Mouse (Mus musculus): ENCODE results near the gene Lamtor1. TPM values are rescaled to one million over a fixed set of nuclear protein-coding genes. Genes with fewer than 3 reads are reported as not detected.

Gene Lamtor1
- total RNA-seq, 1 experiment = 106 TPM

DNA sequence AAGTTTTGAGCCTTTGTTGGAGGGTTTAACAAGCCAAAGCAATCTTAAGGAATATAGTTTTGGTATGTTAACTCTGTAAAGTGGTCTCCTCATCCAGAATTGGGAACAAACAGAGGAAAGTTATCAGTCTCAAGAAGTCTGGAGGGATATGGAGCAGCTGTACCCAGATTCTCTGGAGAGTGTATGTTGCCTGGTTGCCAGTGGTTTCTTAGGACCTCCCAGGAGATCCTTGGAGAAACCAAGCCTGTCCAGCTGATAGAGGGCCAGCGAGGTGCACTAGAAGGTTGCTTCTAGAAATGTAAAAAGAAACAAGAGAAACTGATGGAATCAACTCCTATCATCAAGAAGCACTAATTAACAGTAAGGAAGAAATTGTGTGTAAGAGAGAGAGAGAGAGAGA lies 45.9 kb downstream of the Lamtor1 start:
- Histone ChIP-seq H3K4me1 (ENCODE audit: control insufficient read depth in 2 of 2, insufficient read depth in 2 of 2, low read length in 2 of 2, poor library complexity in 1 of 2) (peaks cover 0 to 7% of the 10 kb centered on the region in 2 experiments; a peak in 3 of 4 replicates), H3K36me3 (ENCODE audit: control insufficient read depth, insufficient read depth, low read length, poor library complexity, severe bottlenecking) (no peaks in the 10 kb centered on the region), H3K9me3 (ENCODE audit: control insufficient read depth, insufficient read depth, low read depth, low read length) (no peaks in the 10 kb centered on the region), H3K27ac (ENCODE audit: insufficient read depth, low read depth, low read length, poor library complexity, severe bottlenecking) (no peak overlapping the region), H3K9ac (ENCODE audit: insufficient read depth, low read depth, low read length, poor library complexity, severe bottlenecking) (no peak overlapping the region), H3K4me3 (ENCODE audit: insufficient read depth in 1 of 2, low read depth in 1 of 2, low read length in 2 of 2, poor library complexity in 1 of 2, severe bottlenecking in 1 of 2) (no peak overlapping the region)
- in situ Hi-C loops (cut with MboI; ENCODE audit: low sequenced_read_pairs in 2 of 2, unreplicated experiment in 2 of 2) = no loop called here
- DNase-seq (ENCODE audit: low read depth, low spot score) = no peak
- no peak for TF ChIP-seq ZC3H11A (IDR thresholded peaks at IDR 0.05; ENCODE audit: borderline replicate concordance, low read depth, low read length)
- TF ChIP-seq CHD2 (IDR thresholded peaks at IDR 0.05; ENCODE audit: low read depth, low read length) = no peak
- no peak for TF ChIP-seq ZNF384 (IDR thresholded peaks at IDR 0.05; ENCODE audit: low read depth, low read length)
- TF ChIP-seq HCFC1 (IDR thresholded peaks at IDR 0.05; ENCODE audit: borderline replicate concordance, insufficient read depth, low read length) = no peak
- TF ChIP-seq MAFK (IDR thresholded peaks at IDR 0.05; ENCODE audit: insufficient read depth, low read depth, low read length) = no peak

DNA sequence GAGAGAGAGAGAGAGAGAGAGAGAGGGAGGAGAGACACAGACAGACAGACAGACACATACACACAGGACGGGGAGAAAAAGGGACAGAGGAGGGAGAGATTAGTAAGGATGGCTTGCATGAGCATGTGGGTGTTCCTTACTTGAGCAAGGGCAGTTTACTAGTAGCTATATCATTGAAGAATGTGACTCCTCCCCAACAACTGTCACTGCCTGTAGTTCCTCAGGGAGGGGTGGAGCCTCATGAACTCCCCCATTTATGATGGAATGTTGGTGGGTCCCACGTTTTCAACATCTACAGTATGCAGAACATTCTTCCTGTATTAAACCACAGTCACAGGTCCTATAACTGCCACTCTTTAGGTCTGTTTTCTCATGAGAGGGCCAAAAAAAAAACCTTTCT lies 46.4 kb downstream of the Lamtor1 start:
- Histone ChIP-seq H3K36me3 (ENCODE audit: control insufficient read depth, insufficient read depth, low read length, poor library complexity, severe bottlenecking) (no peaks in the 10 kb centered on the region), H3K9me3 (ENCODE audit: control insufficient read depth, insufficient read depth, low read depth, low read length) (no peaks in the 10 kb centered on the region), H3K27ac (ENCODE audit: insufficient read depth, low read depth, low read length, poor library complexity, severe bottlenecking) (no peak overlapping the region), H3K4me3 (ENCODE audit: insufficient read depth in 1 of 2, low read depth in 1 of 2, low read length in 2 of 2, poor library complexity in 1 of 2, severe bottlenecking in 1 of 2) (no peak overlapping the region), H3K9ac (ENCODE audit: insufficient read depth, low read depth, low read length, poor library complexity, severe bottlenecking) (no peak overlapping the region), H3K4me1 (ENCODE audit: control insufficient read depth in 2 of 2, insufficient read depth in 2 of 2, low read length in 2 of 2, poor library complexity in 1 of 2) (peaks cover 0 to 10% of the 10 kb centered on the region in 2 experiments; a peak in 3 of 4 replicates)
- in situ Hi-C loops (cut with MboI; ENCODE audit: low sequenced_read_pairs in 2 of 2, unreplicated experiment in 2 of 2) = no loop called here
- no peak for TF ChIP-seq CHD2 (IDR thresholded peaks at IDR 0.05; ENCODE audit: low read depth, low read length)
- no peak for TF ChIP-seq ZC3H11A (IDR thresholded peaks at IDR 0.05; ENCODE audit: borderline replicate concordance, low read depth, low read length)
- no peak for TF ChIP-seq MAFK (IDR thresholded peaks at IDR 0.05; ENCODE audit: insufficient read depth, low read depth, low read length)
- TF ChIP-seq HCFC1 (IDR thresholded peaks at IDR 0.05; ENCODE audit: borderline replicate concordance, insufficient read depth, low read length) = no peak
- no peak for TF ChIP-seq ZNF384 (IDR thresholded peaks at IDR 0.05; ENCODE audit: low read depth, low read length)
- no peak for DNase-seq (ENCODE audit: low read depth, low spot score)

DNA sequence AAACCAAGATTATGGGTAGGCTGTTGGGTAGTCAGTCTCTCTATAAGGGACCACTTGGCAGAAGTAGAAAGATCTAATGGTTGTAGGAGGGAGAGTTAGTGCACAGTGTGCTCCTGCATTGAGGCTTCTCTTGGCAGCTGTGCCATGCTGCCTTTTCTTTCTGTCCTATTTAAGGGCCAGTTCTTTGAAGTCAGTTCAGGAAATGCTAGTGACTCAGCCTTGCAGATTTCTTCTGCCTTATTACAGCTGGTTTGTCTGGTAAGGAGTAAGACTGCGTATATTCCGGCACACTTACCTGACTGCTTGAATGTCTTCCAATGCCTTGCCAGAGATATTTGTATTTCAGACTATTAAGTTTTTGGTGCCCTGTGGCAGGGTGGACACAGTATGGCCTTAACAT lies 48.5 kb downstream of the Lamtor1 start:
- no peak overlapping the region for H3K4me3 ChIP-seq (ENCODE audit: insufficient read depth in 1 of 2, low read depth in 1 of 2, low read length in 2 of 2, poor library complexity in 1 of 2, severe bottlenecking in 1 of 2)
- H3K4me1 ChIP-seq (ENCODE audit: control insufficient read depth in 2 of 2, insufficient read depth in 2 of 2, low read length in 2 of 2, poor library complexity in 1 of 2) = peaks cover 0 to 10% of the 10 kb centered on the region in 2 experiments; a peak in 3 of 4 replicates
- H3K9me3 ChIP-seq (ENCODE audit: control insufficient read depth, insufficient read depth, low read depth, low read length) = no peaks in the 10 kb centered on the region
- TF ChIP-seq ZNF384 (IDR thresholded peaks at IDR 0.05; ENCODE audit: low read depth, low read length) = no peak
- no peak overlapping the region for H3K27ac ChIP-seq (ENCODE audit: insufficient read depth, low read depth, low read length, poor library complexity, severe bottlenecking)
- no peaks in the 10 kb centered on the region for H3K36me3 ChIP-seq (ENCODE audit: control insufficient read depth, insufficient read depth, low read length, poor library complexity, severe bottlenecking)
- H3K9ac ChIP-seq (ENCODE audit: insufficient read depth, low read depth, low read length, poor library complexity, severe bottlenecking) = no peak overlapping the region
- in situ Hi-C loops (cut with MboI; ENCODE audit: low sequenced_read_pairs in 2 of 2, unreplicated experiment in 2 of 2) = no loop called here
- no peak for DNase-seq (ENCODE audit: low read depth, low spot score)

DNA sequence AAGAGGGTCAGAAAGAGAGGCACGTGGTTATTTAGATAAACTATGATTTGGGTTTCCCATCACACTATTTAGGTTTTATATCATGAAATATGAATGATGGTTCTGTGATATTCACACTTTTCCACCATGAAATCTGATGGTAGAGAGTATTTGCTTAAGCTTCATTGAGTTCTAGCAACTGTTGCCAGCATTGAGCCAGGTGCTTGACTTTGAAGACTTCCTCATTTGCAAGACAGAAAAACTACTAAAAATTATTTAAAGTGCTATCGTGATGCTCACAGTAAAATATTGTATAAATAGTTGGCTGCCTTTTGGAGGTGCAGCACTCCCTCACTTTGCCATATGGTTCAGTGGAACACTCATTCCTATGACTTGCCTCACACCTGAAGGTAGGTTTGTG lies 49.6 kb downstream of the Lamtor1 start:
- no peak for DNase-seq (ENCODE audit: low read depth, low spot score)
- H3K9ac ChIP-seq (ENCODE audit: insufficient read depth, low read depth, low read length, poor library complexity, severe bottlenecking) = no peak overlapping the region
- H3K4me1 ChIP-seq (ENCODE audit: control insufficient read depth in 2 of 2, insufficient read depth in 2 of 2, low read length in 2 of 2, poor library complexity in 1 of 2) = peaks cover 0 to 10% of the 10 kb centered on the region in 2 experiments; a peak in 3 of 4 replicates
- H3K9me3 ChIP-seq (ENCODE audit: control insufficient read depth, insufficient read depth, low read depth, low read length) = no peaks in the 10 kb centered on the region
- H3K27ac ChIP-seq (ENCODE audit: insufficient read depth, low read depth, low read length, poor library complexity, severe bottlenecking) = no peak overlapping the region
- TF ChIP-seq ZC3H11A (IDR thresholded peaks at IDR 0.05; ENCODE audit: borderline replicate concordance, low read depth, low read length) = no peak
- TF ChIP-seq ZNF384 (IDR thresholded peaks at IDR 0.05; ENCODE audit: low read depth, low read length) = no peak
- TF ChIP-seq MAFK (IDR thresholded peaks at IDR 0.05; ENCODE audit: insufficient read depth, low read depth, low read length) = no peak
- in situ Hi-C loops (cut with MboI; ENCODE audit: low sequenced_read_pairs in 2 of 2, unreplicated experiment in 2 of 2) = no loop called here
- H3K36me3 ChIP-seq (ENCODE audit: control insufficient read depth, insufficient read depth, low read length, poor library complexity, severe bottlenecking) = no peaks in the 10 kb centered on the region
- H3K4me3 ChIP-seq (ENCODE audit: insufficient read depth in 1 of 2, low read depth in 1 of 2, low read length in 2 of 2, poor library complexity in 1 of 2, severe bottlenecking in 1 of 2) = no peak overlapping the region

- Histone ChIP-seq H3K9me3 (ENCODE audit: control insufficient read depth, insufficient read depth, low read depth, low read length) (no peaks in the 10 kb centered on the region), H3K4me3 (ENCODE audit: insufficient read depth in 1 of 2, low read depth in 1 of 2, low read length in 2 of 2, poor library complexity in 1 of 2, severe bottlenecking in 1 of 2) (no peak overlapping the region), H3K27ac (ENCODE audit: insufficient read depth, low read depth, low read length, poor library complexity, severe bottlenecking) (no peak overlapping the region), H3K36me3 (ENCODE audit: control insufficient read depth, insufficient read depth, low read length, poor library complexity, severe bottlenecking) (no peaks in the 10 kb centered on the region), H3K9ac (ENCODE audit: insufficient read depth, low read depth, low read length, poor library complexity, severe bottlenecking) (no peak overlapping the region), H3K4me1 (ENCODE audit: control insufficient read depth in 2 of 2, insufficient read depth in 2 of 2, low read length in 2 of 2, poor library complexity in 1 of 2) (peaks cover 0 to 10% of the 10 kb centered on the region in 2 experiments; a peak in 3 of 4 replicates)
- in situ Hi-C loops (cut with MboI; ENCODE audit: low sequenced_read_pairs in 2 of 2, unreplicated experiment in 2 of 2) = no loop called here
- TF ChIP-seq CHD2 (IDR thresholded peaks at IDR 0.05; ENCODE audit: low read depth, low read length) (no peak), ZC3H11A (IDR thresholded peaks at IDR 0.05; ENCODE audit: borderline replicate concordance, low read depth, low read length) (no peak), MAFK (IDR thresholded peaks at IDR 0.05; ENCODE audit: insufficient read depth, low read depth, low read length) (no peak), HCFC1 (IDR thresholded peaks at IDR 0.05; ENCODE audit: borderline replicate concordance, insufficient read depth, low read length) (no peak), ZNF384 (IDR thresholded peaks at IDR 0.05; ENCODE audit: low read depth, low read length) (no peak)
- no peak for DNase-seq (ENCODE audit: low read depth, low spot score)
Measured at GRCm38 (mm10) chr7:101955862-101956261, 50.2 kb downstream of the Lamtor1 start.
